Mouse (Mus musculus): ENCODE data around the gene Bcam.

GRCm38 (mm10) chr7:19741329-19742031 lies 29.3 kb downstream of the Bcam start:
- TF ChIP-seq CTCF (IDR thresholded peaks at IDR 0.05) (no peak), POLR2A (IDR thresholded peaks at IDR 0.05; ENCODE audit: insufficient read depth, low read depth, low read length) (no peak)

Data from heart, adult 2 months (tissue).